Mouse (Mus musculus): Measurements from ENCODE around the gene Thbs3. TPM values are rescaled to one million over a fixed set of nuclear protein-coding genes. Genes with fewer than 3 reads are reported as not detected.

Gene Thbs3
- polyA plus RNA-seq, 1 experiment from 2014 or later, result 48.2 TPM

DNA sequence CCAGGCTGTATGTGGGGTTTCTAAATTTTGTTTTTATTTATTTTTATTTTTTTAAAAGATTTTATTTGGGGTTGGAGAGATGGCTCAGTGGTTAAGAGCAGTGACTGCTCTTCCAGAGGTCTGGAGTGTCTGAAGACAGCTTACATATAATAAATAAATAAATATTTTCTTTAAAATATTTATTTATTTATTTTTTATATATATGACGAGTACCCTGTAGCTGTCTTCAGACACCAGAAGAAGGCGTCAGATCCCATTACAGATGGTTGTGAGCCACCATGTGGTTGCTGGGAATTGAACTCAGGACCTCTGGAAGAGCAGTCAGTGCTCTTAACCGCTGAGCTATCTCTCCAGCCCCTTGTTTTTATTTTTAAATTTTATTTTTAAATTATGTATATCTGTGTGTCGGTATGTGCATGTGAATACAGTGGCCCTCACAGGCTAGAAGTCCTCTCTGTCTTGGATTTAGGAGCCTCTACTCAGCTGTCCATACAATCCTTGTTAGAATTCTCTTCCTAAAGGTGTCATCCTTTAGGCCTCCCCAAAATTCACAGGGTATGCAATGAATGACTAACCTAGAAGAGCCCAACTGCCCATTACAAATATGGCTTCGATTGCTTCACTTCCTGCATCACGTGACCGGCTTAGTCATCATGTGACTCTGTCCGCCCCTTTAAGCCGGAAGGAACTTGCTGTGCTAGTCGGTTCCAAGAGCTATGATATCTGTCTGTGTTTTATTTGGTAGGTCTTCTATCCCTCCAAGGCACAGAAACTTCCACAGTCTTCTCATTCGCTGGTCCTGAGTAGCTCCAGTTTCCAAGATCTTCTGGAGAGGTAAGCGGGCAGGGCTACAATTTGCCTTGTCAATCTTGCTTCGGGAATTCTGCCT lies 12.5 kb upstream of the Thbs3 start, which contains the start of gene Gba:
Gene Gba, plus strand, starts transcription at position 676 of the 889 bp plus-strand sequence.
- Histone ChIP-seq H3K9ac (replicated peaks) (peak within 1 kb of the TSS; percentile 63), H3K27me3 (replicated peaks) (no peaks in the 10 kb centered on the region), H3K9me3 (replicated peaks) (no peaks in the 10 kb centered on the region), H3K4me3 (replicated peaks) (peak within 1 kb of the TSS; percentile 62), H3K27ac (replicated peaks) (peak within 1 kb of the TSS; percentile 66), H3K4me2 (peak within 1 kb of the TSS; percentile 77), H3K4me1 (peaks cover 11% of the 10 kb centered on the region), H3K36me3 (peaks cover 28% of the 10 kb centered on the region)
- 26% methylated on average over 13 of the region's 13 CpGs for WGBS
- ATAC-seq (ENCODE audit: low FRiP score), result peak; percentile 89

DNA sequence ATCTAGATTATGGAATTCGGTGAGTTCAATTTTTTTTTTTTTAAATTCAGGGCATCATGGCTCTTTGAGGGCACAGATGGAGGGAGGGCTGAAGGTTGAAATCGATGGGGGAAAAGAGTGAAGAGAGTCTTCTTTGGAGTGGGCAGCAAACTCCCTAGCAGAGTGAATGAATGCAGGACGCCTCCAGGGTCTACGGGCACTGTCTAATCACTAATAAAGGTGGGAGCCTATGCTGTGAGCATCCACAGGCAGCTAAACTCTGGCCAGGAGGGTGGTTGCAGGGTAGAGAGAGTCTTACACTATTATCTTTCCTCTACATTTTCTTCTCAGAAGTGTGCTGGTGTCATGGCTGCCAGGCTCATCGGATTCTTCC lies 11.9 kb upstream of the Thbs3 start:
- peak overlapping the region; percentile 77 for H3K4me2 ChIP-seq
- peak overlapping the region; percentile 66 for H3K27ac ChIP-seq (replicated peaks)
- ATAC-seq (ENCODE audit: low FRiP score), result peak; percentile 48
- peaks cover 11% of the 10 kb centered on the region for H3K4me1 ChIP-seq
- no peaks in the 10 kb centered on the region for H3K27me3 ChIP-seq (replicated peaks)
- WGBS, result 46% methylated on average over 5 of the region's 5 CpGs
- peak overlapping the region; percentile 63 for H3K9ac ChIP-seq (replicated peaks)
- peak overlapping the region; percentile 62 for H3K4me3 ChIP-seq (replicated peaks)
- H3K36me3 ChIP-seq, result peaks cover 34% of the 10 kb centered on the region
- no peaks in the 10 kb centered on the region for H3K9me3 ChIP-seq (replicated peaks)

DNA sequence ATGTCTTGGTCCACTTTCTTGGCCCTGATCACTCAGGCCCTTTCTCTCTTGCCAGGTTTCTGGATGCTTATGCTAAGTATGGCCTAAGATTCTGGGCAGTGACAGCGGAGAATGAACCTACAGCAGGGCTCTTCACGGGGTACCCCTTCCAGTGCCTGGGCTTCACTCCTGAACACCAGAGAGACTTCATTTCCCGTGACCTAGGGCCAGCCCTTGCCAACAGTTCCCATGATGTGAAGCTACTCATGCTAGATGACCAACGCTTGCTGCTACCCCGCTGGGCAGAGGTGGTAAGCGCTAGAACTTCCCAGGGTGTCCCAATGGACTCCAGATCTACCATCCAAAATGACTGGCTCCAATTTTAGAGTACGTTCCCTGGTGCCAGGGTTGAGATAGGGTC lies 8.9 kb upstream of the Thbs3 start:
- Histone ChIP-seq H3K27ac (replicated peaks) (no peak overlapping the region), H3K9me3 (replicated peaks) (no peaks in the 10 kb centered on the region), H3K9ac (replicated peaks) (no peak overlapping the region), H3K4me2 (no peak overlapping the region), H3K4me1 (peaks cover 17% of the 10 kb centered on the region), H3K4me3 (replicated peaks) (no peak overlapping the region), H3K27me3 (replicated peaks) (no peaks in the 10 kb centered on the region), H3K36me3 (peaks cover 63% of the 10 kb centered on the region)
- WGBS, result 94% methylated on average over 7 of the region's 7 CpGs
- no peak for ATAC-seq (ENCODE audit: low FRiP score)

DNA sequence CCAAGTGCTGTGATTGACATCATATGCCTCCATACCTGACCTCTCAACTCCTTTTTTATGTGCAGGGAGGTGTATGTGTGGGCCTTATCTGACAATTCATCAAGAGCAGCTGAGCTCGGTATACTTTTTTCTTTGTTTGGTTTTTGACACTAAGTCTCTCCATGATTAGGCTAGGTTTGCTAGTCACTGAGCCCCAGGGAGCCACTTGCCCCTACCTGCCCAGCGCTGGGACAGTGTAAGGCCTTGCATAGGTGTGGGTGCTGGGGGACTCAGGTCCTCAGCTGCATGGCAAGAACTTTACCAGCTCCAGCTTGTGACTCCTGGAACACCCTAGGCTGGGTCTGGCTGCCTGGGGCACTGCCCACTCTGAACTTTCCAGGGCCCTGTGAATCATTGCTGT lies 8.3 kb upstream of the Thbs3 start:
- 95% methylated on average over 2 of the region's 2 CpGs for WGBS
- Histone ChIP-seq H3K4me1 (peaks cover 21% of the 10 kb centered on the region), H3K9ac (replicated peaks) (no peak overlapping the region), H3K27me3 (replicated peaks) (no peaks in the 10 kb centered on the region), H3K9me3 (replicated peaks) (no peaks in the 10 kb centered on the region), H3K4me3 (replicated peaks) (no peak overlapping the region), H3K4me2 (no peak overlapping the region), H3K27ac (replicated peaks) (no peak overlapping the region), H3K36me3 (peaks cover 64% of the 10 kb centered on the region)
- no peak for ATAC-seq (ENCODE audit: low FRiP score)

DNA sequence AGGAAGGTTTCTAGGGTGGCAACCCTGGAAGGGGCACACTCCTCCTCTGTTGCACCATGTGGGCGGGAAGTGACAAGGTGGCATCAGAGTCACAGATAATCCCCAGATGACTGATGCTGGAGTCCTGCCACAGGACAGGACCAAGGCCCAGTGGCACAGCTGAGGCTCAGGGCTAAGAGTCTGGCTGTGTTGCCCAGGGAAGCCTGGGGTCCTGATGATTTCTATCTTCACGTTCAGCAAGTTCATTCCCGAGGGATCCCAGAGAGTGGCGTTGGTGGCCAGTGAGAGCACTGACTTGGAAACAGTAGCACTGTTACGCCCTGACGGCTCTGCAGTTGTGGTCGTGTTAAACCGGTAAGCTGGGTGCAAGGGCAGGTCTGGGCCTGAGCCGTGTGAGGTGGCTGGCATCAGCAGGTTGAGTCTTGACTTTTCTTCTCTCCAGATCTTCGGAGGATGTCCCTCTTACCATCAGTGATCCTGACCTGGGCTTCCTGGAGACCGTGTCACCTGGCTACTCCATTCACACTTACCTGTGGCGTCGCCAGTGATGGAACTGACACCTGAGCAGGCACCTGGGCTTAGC lies 6.8 kb upstream of the Thbs3 start:
- H3K4me1 ChIP-seq, result peaks cover 33% of the 10 kb centered on the region
- no peak overlapping the region for H3K9ac ChIP-seq (replicated peaks)
- ATAC-seq (ENCODE audit: low FRiP score), result no peak
- no peaks in the 10 kb centered on the region for H3K27me3 ChIP-seq (replicated peaks)
- no peak overlapping the region for H3K27ac ChIP-seq (replicated peaks)
- no peaks in the 10 kb centered on the region for H3K9me3 ChIP-seq (replicated peaks)
- no peak overlapping the region for H3K4me2 ChIP-seq
- H3K36me3 ChIP-seq, result peaks cover 64% of the 10 kb centered on the region
- no peak overlapping the region for H3K4me3 ChIP-seq (replicated peaks)
- WGBS, result 92% methylated on average over 13 of the region's 13 CpGs

DNA sequence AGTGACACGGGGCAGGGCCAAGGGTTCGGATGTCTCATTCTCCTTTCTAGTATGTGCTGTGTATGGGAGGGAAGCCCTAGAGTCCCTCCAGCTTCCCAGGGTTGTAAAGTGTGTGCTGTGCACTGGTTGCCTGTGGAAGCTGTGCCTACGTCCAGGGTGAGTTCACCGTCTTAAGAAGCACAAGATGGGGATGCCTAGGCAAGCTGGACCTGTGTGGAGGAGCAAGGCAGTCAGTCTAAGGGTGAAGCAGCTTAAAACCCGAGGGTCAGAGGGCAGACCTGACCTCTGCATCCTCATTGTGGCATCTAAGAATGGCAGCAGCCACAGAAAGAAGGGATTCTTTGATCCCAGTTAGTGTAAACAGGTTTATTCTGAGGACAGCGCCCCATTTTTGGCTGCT lies 6.2 kb upstream of the Thbs3 start:
- Histone ChIP-seq H3K4me2 (no peak overlapping the region), H3K4me3 (replicated peaks) (no peak overlapping the region), H3K9ac (replicated peaks) (no peak overlapping the region), H3K4me1 (peaks cover 32% of the 10 kb centered on the region), H3K27me3 (replicated peaks) (no peaks in the 10 kb centered on the region), H3K27ac (replicated peaks) (no peak overlapping the region), H3K9me3 (replicated peaks) (no peaks in the 10 kb centered on the region), H3K36me3 (peaks cover 64% of the 10 kb centered on the region)
- no peak for ATAC-seq (ENCODE audit: low FRiP score)
- 87% methylated on average over 6 of the region's 6 CpGs for WGBS

DNA sequence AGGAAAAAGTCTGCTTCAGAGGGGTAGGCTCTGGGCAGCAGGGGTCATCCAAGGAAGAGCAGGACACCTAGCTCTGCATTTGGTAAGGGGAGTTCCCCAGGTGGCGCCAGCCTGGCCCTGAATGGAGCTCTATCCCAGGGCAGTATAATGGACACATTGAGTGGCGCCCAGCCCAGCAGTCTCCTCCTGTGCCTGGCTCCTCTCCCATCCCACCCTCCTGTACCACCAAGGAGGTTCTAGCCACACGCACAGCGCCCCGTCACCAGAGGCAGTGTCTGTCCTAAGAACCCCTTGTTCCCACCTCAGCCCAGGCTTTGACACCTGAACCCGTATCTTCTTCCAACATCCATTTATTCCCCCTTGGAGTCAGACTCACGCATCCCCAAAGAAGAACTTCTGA lies 5.2 kb upstream of the Thbs3 start:
- Histone ChIP-seq H3K27ac (replicated peaks) (no peak overlapping the region), H3K9ac (replicated peaks) (no peak overlapping the region), H3K4me2 (no peak overlapping the region), H3K27me3 (replicated peaks) (no peaks in the 10 kb centered on the region), H3K4me3 (replicated peaks) (no peak overlapping the region), H3K36me3 (peaks cover 59% of the 10 kb centered on the region), H3K9me3 (replicated peaks) (no peaks in the 10 kb centered on the region), H3K4me1 (peaks cover 32% of the 10 kb centered on the region)
- 89% methylated on average over 7 of the region's 7 CpGs for WGBS
- no peak for ATAC-seq (ENCODE audit: low FRiP score)

DNA sequence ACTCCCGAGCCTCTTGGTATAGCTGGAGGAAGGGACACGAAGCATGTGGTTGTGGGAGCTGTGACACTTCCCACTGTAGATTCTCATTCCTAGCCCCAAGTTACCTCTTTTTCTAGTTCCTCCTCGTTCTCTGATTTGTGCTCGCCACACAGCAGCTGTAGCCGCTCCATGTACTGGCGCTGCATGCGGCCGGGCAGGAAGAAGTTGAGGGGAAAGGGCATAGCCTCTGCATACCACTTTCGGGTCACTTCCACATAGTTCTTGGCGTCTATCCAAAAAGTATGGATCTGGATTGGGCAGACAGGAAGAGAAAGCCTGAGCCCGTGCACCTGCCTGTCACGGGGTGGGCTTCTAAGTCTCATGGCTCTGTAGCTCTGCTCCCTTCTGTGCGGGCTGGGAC lies 4.8 kb upstream of the Thbs3 start:
- H3K27me3 ChIP-seq (replicated peaks), result no peaks in the 10 kb centered on the region
- no peak overlapping the region for H3K9ac ChIP-seq (replicated peaks)
- ATAC-seq (ENCODE audit: low FRiP score), result no peak
- no peak overlapping the region for H3K4me3 ChIP-seq (replicated peaks)
- H3K27ac ChIP-seq (replicated peaks), result no peak overlapping the region; the same call in 1 of the 2 replicates
- H3K9me3 ChIP-seq (replicated peaks), result no peaks in the 10 kb centered on the region
- H3K36me3 ChIP-seq, result peaks cover 59% of the 10 kb centered on the region
- peaks cover 37% of the 10 kb centered on the region for H3K4me1 ChIP-seq
- 87% methylated on average over 13 of the region's 13 CpGs for WGBS
- H3K4me2 ChIP-seq, result no peak overlapping the region

DNA sequence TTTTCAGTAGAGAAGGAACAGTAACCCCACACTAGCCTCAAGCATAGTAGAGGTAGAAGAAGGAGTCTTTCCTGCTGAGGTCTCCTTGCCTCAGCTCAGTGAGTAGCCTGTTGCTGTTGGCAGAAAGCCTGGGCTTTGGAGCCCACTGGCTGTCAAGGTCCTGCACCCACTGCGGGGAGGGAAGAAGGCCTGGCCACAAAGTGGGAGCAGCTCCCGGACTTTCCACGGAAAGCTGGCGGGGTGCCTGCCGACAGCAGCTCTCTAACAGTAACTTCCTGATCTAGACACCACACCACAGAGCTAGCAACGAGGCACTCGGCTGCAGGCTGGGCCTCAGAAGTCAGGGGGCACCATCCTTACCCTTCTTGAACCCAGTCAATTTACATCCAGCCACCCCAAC lies 4.2 kb upstream of the Thbs3 start:
- H3K9ac ChIP-seq (replicated peaks), result no peak overlapping the region
- no peaks in the 10 kb centered on the region for H3K9me3 ChIP-seq (replicated peaks)
- H3K27ac ChIP-seq (replicated peaks), result no peak overlapping the region; the same call in 1 of the 2 replicates
- H3K36me3 ChIP-seq, result peaks cover 53% of the 10 kb centered on the region
- no peak overlapping the region for H3K4me3 ChIP-seq (replicated peaks)
- H3K4me2 ChIP-seq, result no peak overlapping the region
- 77% methylated on average over 7 of the region's 7 CpGs for WGBS
- H3K27me3 ChIP-seq (replicated peaks), result no peaks in the 10 kb centered on the region
- H3K4me1 ChIP-seq, result peaks cover 42% of the 10 kb centered on the region
- ATAC-seq (ENCODE audit: low FRiP score), result no peak

DNA sequence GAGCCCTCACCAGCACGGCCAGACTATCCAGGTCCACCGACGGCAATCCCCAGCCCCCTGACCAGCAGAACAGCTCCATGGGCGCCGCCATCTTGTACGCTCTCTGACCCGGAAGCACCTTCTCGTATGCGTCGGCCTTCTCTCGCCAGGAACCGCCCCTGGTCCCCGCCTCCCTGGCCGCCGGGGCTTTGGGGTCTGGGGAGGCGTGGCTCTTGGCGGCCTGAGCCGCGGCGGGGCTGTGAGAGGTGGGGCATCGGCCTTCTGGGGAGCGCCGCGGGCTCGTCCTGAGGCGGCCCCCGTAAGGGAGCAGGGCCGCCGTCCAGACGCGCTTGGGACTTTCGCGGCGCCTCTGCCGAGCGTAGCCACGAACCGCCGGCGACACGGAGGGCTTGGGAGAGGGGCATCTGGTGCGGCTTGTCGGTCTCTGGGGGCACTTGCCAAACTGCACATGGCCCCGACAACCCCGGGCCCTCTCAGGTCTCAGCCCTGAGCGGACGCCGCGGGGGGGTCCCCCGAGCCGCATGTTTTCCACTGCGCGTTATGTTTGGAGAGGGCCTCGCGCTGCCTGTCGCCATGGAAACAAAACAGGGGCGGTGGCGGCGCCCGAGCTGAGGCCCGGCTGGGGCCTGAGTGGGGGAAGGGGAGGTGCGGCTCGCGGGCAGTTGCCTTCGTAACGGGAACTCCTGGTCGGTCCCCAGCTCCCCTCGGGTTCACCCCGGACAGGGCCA lies 1.0 kb upstream of the Thbs3 start:
- under 1% methylated on average over 69 of the region's 69 CpGs for WGBS
- ATAC-seq (ENCODE audit: low FRiP score), result peak; percentile 91
- H3K36me3 ChIP-seq, result peaks cover 21% of the 10 kb centered on the region

DNA sequence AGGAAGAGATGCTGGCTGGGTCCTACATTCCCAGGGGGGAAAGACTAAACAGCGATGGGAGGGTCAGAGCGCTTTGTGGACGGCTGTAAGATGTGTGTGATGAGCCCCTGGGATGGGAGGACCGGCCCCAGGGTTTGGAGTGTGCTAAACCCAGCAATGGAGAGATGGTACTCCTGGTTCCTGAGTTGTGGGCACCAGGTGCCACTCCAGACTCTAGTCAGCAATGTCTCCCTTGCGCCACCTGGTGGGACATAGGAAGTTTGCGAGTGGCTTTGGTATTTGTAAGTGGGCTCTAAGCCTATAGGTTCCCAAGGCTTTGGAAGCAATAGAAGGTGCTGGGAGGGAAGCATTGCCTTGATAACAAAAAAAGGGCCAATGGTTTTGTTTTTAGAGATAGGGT lies 873 bp downstream of the Thbs3 start:
- peaks cover 45% of the 10 kb centered on the region for H3K4me1 ChIP-seq
- H3K36me3 ChIP-seq, result peaks cover 3% of the 10 kb centered on the region; the same call in 1 of the 2 replicates
- H3K4me3 ChIP-seq (replicated peaks), result peak overlapping the region; percentile 79
- WGBS, result under 1% methylated on average over 6 of the region's 6 CpGs
- no peaks in the 10 kb centered on the region for H3K27me3 ChIP-seq (replicated peaks)
- peak; percentile 35 for ATAC-seq (ENCODE audit: low FRiP score)
- peak overlapping the region; percentile 68 for H3K9ac ChIP-seq (replicated peaks)
- H3K4me2 ChIP-seq, result peak overlapping the region; percentile 85
- H3K9me3 ChIP-seq (replicated peaks), result no peaks in the 10 kb centered on the region
- H3K27ac ChIP-seq (replicated peaks), result peak overlapping the region; percentile 99

More for the DNA sequence above, 1.0 kb upstream of the Thbs3 start:
- peaks cover 48% of the 10 kb centered on the region for H3K4me1 ChIP-seq
- H3K9me3 ChIP-seq (replicated peaks), result no peaks in the 10 kb centered on the region
- peak overlapping the region; percentile 99 for H3K27ac ChIP-seq (replicated peaks)
- H3K27me3 ChIP-seq (replicated peaks), result no peaks in the 10 kb centered on the region
- peak overlapping the region; percentile 68 for H3K9ac ChIP-seq (replicated peaks)
- H3K4me3 ChIP-seq (replicated peaks), result peak overlapping the region; percentile 79
- peak overlapping the region; percentile 85 for H3K4me2 ChIP-seq
